Mouse (Mus musculus) midbrain, postnatal 0 days (tissue): Measurements from ENCODE around the gene Ipp. TPM values are rescaled to one million over a fixed set of nuclear protein-coding genes. Genes with fewer than 3 reads are reported as not detected.

Source experiments
- ATAC-seq: fragments of 200-750 bp; cut with Nextera tagmentation; 2 replicates; pipeline ENCODE4 v1.8.0; 2017; ENCODE audit warnings: moderate number of reproducible peaks, mild to moderate bottlenecking, moderate TSS enrichment, moderate library complexity; ENCODE audit not compliant: low FRiP score
- DNase-seq: peaks from one replicate; pipeline ENCODE4 v3.0.0-alpha.2; 2015; ENCODE audit warnings: low spot score
- H3K27ac ChIP-seq: fragments of 300-500 bp; sonication (generic); 2 replicates; pipeline ENCODE4 v1.5.1; 2014; ENCODE audit warnings: low read depth, mild to moderate bottlenecking, low read length, mixed read lengths
- H3K27me3 ChIP-seq: fragments of 300-500 bp; sonication (generic); 2 replicates; pipeline ENCODE4 v1.6.1; 2014; ENCODE audit warnings: low read length, control low read depth, mixed read lengths; ENCODE audit not compliant: insufficient read depth
- H3K36me3 ChIP-seq: fragments of 300-500 bp; sonication (generic); 2 replicates; pipeline ENCODE4 v1.6.1; 2014; ENCODE audit warnings: low read length, control low read depth, mixed read lengths; ENCODE audit not compliant: insufficient read depth
- H3K4me1 ChIP-seq: fragments of 300-500 bp; sonication (generic); 2 replicates; pipeline ENCODE4 v1.6.1; 2014; ENCODE audit warnings: mild to moderate bottlenecking, control low read depth, antibody characterized with exemption, low read length, mixed read lengths; ENCODE audit not compliant: insufficient read depth
- H3K4me2 ChIP-seq: fragments of 300-500 bp; sonication (generic); 2 replicates; pipeline ENCODE4 v1.6.1; 2014; ENCODE audit warnings: low read depth, mild to moderate bottlenecking, low read length, mixed read lengths; ENCODE audit not compliant: poor library complexity, severe bottlenecking
- H3K4me3 ChIP-seq: fragments of 300-500 bp; sonication (generic); 2 replicates; pipeline ENCODE4 v1.5.1; 2014; ENCODE audit warnings: low read depth, mild to moderate bottlenecking, low read length, moderate library complexity
- H3K9ac ChIP-seq: fragments of 300-500 bp; sonication (generic); replicated peaks from 2 replicates; pipeline ENCODE4 v1.6.1; 2014; ENCODE audit warnings: mild to moderate bottlenecking, low read length, moderate library complexity, mixed read lengths; ENCODE audit not compliant: poor library complexity, severe bottlenecking
- H3K9me3 ChIP-seq: fragments of 300-500 bp; sonication (generic); 2 replicates; pipeline ENCODE4 v1.6.1; 2016; ENCODE audit warnings: low read length, control low read depth
- CTCF ChIP-seq: IDR thresholded peaks from 2 replicates; pipeline ENCODE4 v1.5.1; 2016; ENCODE audit warnings: antibody characterized with exemption, mild to moderate bottlenecking
- WGBS: fragments of 180-500 bp; shearing (Covaris S2); extraction: QIAGEN DNeasy Blood & Tissue Kit; methylation state at CpG from one replicate; pipeline ENCODE4 v1.1.7; 2014; 5-methylcytosine and 5-hydroxymethylcytosine counted together
- polyA plus RNA-seq: library from polyadenylated mRNA; unstranded; fragments of >200 nt; fragmentation: Nextera tagmentation; extraction: Ambion mirVana; gene quantifications from 2 replicates; pipeline ENCODE4 v1.2.1, GENCODE M21; 2015
- total RNA-seq: library from RNA; depleted of rRNA; stranded (reverse); fragments of >200 nt; gene quantifications from 2 replicates; pipeline ENCODE4 v1.2.3, GENCODE M21; 2014

The Ipp gene
- total and polyA plus RNA-seq, 2 experiments from 2014 or later: 7.2 to 10.5 TPM

DNA sequence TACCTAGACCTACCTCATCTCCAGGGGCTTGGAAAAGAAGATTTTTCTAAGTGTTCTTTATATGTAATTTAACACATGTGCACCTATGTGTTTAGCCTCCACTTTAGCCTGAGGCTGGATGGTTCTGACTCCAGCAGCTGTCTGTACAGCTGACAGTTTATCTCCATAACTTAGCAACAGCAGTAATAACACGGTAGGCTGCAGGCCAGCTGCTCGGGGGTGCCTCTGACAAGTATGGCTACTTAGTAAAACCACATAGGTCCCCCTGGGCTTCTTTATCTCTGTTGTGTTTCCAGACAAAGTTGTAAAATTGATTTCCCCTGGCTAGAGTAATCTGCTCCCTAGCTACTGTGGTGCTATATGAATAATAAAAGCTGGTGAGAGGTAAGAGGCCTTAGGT lies 23.9 kb upstream of the Ipp start:
- Histone ChIP-seq H3K27ac (no peak overlapping the region), H3K36me3 (no peaks in the 10 kb centered on the region), H3K4me3 (no peak overlapping the region), H3K4me2 (no peak overlapping the region), H3K27me3 (no peaks in the 10 kb centered on the region), H3K4me1 (no peaks in the 10 kb centered on the region), H3K9ac (no peak overlapping the region), H3K9me3 (no peaks in the 10 kb centered on the region)
- DNase-seq: peak; percentile 8
- no peak for ATAC-seq
- 29% methylated on average over 2 of the region's 2 CpGs for WGBS
- TF ChIP-seq CTCF: no peak

DNA sequence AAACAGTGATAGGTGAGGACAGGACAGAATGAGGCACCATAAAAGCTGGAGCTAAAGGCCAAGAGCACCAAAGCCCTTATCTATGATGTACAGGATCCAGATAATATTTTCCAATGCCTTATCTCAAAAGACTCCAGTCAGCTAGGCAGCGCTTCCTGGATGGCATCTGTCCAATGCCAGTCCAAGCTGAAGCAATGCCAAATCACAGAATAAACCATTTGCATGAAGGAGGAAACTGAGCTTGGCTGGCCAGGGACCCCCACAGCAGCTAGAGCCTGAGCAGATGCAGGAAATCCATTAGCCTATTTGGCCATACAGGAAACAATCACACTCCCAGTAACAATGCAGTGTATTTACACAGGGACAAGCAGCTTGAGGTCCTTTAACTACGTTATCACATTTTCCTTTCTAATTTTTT lies 16.2 kb upstream of the Ipp start:
- DNase-seq (peak; percentile 26), ATAC-seq (no peak)
- no peak overlapping the region for H3K4me2 ChIP-seq
- H3K9me3 ChIP-seq: no peaks in the 10 kb centered on the region
- H3K9ac ChIP-seq: no peak overlapping the region
- H3K27me3 ChIP-seq: no peaks in the 10 kb centered on the region
- TF ChIP-seq CTCF: no peak
- no peaks in the 10 kb centered on the region for H3K4me1 ChIP-seq
- no peak overlapping the region for H3K4me3 ChIP-seq
- H3K27ac ChIP-seq: no peak overlapping the region
- WGBS: 72% methylated on average over 2 of the region's 2 CpGs
- H3K36me3 ChIP-seq: no peaks in the 10 kb centered on the region

DNA sequence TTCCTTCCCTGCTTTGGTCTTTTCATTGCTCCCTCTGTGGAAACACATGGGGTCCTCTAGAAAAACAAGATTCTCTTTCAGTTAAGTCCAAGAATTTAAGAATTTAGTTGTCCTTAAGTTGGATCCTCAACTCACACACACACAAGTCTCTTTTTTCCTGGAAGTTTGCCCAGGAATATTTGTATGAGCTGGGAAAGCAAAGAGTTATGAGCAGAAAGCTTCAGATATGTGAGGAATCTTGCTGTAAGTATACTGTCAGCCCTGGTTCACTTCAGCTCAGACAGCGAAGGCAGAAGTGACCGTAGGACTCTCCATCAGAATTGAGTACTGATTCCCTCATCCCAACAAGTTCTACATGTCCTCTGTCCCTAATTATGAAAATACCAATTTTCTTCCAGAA lies 15.5 kb upstream of the Ipp start:
- no peak overlapping the region for H3K9ac ChIP-seq
- no peak overlapping the region for H3K27ac ChIP-seq
- no peaks in the 10 kb centered on the region for H3K9me3 ChIP-seq
- ATAC-seq (no peak), DNase-seq (no peak)
- no peak overlapping the region for H3K4me2 ChIP-seq
- 93% methylated on average over 2 of the region's 2 CpGs for WGBS
- no peaks in the 10 kb centered on the region for H3K27me3 ChIP-seq
- H3K36me3 ChIP-seq: no peaks in the 10 kb centered on the region
- no peaks in the 10 kb centered on the region for H3K4me1 ChIP-seq
- H3K4me3 ChIP-seq: no peak overlapping the region
- no peak for TF ChIP-seq CTCF

DNA sequence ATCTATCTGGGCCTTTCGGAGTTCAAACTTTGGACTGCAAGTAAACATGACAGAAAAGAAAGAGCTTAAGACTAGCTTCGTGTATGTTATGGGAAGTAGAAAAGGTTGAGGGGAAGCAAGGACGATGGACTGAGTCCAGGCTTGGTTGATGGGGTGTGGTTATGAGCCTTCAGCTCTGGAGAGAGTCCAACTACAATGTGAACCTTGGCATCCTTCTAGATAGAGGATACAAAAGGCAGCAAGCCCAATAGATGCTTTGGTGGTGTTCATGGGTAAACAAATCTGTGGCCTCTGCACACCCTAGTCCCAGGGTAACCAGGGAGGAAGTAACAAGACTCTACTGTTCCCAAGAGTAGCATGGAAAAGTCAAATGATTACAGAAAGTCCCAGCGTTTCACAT lies 14.9 kb upstream of the Ipp start:
- H3K36me3 ChIP-seq: no peaks in the 10 kb centered on the region
- no peak overlapping the region for H3K4me2 ChIP-seq
- ATAC-seq (no peak), DNase-seq (no peak)
- no peaks in the 10 kb centered on the region for H3K4me1 ChIP-seq
- H3K9me3 ChIP-seq: no peaks in the 10 kb centered on the region
- no peak for TF ChIP-seq CTCF
- H3K27ac ChIP-seq: no peak overlapping the region
- H3K4me3 ChIP-seq: no peak overlapping the region
- 73% methylated on average over 4 of the region's 4 CpGs for WGBS
- no peak overlapping the region for H3K9ac ChIP-seq
- no peaks in the 10 kb centered on the region for H3K27me3 ChIP-seq

DNA sequence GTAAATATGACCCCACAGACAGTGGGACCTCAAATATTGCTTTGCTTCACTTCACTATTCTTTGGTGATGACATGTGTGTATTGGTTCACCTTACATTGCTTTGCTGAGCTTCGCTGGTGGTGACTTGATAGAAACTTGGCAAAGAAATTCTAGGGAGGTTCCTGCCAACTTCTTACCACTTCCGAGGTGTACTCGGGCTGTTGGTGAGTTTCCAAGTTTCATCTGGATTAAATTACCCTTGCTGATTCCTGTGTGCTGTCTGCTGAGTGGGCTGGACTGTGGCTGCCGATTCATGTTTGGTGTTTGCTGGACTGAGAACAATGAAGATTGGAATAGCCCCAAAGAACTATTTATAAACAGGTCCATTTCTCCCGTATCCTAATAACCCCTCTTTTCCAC lies 13.7 kb upstream of the Ipp start:
- Histone ChIP-seq H3K27ac (no peak overlapping the region), H3K4me2 (no peak overlapping the region), H3K36me3 (no peaks in the 10 kb centered on the region), H3K9ac (no peak overlapping the region), H3K27me3 (no peaks in the 10 kb centered on the region), H3K4me1 (no peaks in the 10 kb centered on the region), H3K4me3 (no peak overlapping the region), H3K9me3 (no peaks in the 10 kb centered on the region)
- ATAC-seq (no peak), DNase-seq (no peak)
- WGBS: 84% methylated on average over 5 of the region's 5 CpGs
- TF ChIP-seq CTCF: no peak

DNA sequence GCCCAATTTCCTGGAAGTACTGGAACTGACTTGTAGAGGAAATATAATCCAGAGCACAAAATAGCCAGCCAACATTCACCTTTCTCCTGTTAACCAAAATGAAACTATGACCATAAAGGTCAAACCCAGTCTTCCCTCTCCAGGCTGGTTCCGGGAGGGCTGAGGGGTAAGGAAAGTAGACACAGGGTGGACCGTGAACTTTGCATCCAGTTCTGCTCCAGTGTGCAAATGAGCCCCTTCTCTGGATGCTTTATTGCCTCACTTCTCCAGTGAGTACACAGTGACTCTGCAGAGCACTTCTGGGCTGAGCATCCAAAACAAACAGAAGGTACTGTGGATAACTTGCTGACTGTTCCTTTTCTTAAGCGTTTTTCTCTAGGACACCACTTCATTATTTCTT lies 7.4 kb upstream of the Ipp start:
- TF ChIP-seq CTCF: no peak
- Histone ChIP-seq H3K4me2 (no peak overlapping the region), H3K27ac (no peak overlapping the region), H3K9ac (no peak overlapping the region), H3K36me3 (no peaks in the 10 kb centered on the region), H3K27me3 (no peaks in the 10 kb centered on the region), H3K4me1 (no peaks in the 10 kb centered on the region), H3K4me3 (no peak overlapping the region), H3K9me3 (no peaks in the 10 kb centered on the region)
- no peak for ATAC-seq
- 78% methylated on average over 3 of the region's 3 CpGs for WGBS
- no peak for DNase-seq
